Comparison of ENCODE assay signal across 15 mouse cellular contexts in genomic region chr4:150242745-150243144, GRCm38 (mm10). TPM values are rescaled to one million over a fixed set of nuclear protein-coding genes. Genes with fewer than 3 reads are reported as not detected.
DNase-seq lines count a peak whose midpoint lies in the region; ATAC-seq and TF ChIP-seq lines count a peak whose summit lies in the region.
"Had no signal": no experiment of that assay in that cellular context is flagged by ENCODE, and none has a peak within 500 bp of the region (broad histone marks: within the 10 kb centered on the region; RNA-seq: fewer than 3 reads in every experiment).

No protein-coding gene starts in this region.

- no peak for TF ChIP-seq EP300 in heart, adult 2 months (IDR thresholded peaks at IDR 0.05; ENCODE audit: insufficient read depth, low read depth, low read length)

- TF ChIP-seq POLR2A in heart, adult 2 months (IDR thresholded peaks at IDR 0.05; ENCODE audit: insufficient read depth, low read depth, low read length), result no peak

- H3K27ac ChIP-seq in heart, embryonic 15.5 days, result peak overlapping the region; percentile 10; the same call in 1 of the 2 replicates
- no peak overlapping the region for H3K27ac ChIP-seq in heart, adult 2 months
- no peak overlapping the region for H3K27ac ChIP-seq in neural tube, embryonic 12.5 days
- no peak overlapping the region for H3K27ac ChIP-seq in kidney, embryonic 14.5 days (ENCODE audit: low read depth, low read length)
- H3K27ac ChIP-seq: forebrain, embryonic 10.5 days; liver, embryonic 15.5 days had no signal

- peaks cover 1% of the 10 kb centered on the region; the same call in 1 of the 2 replicates for H3K79me2 ChIP-seq in heart, adult 2 months (replicated peaks; ENCODE audit: control insufficient read depth, insufficient read depth, low read length)

- DNase-seq in heart, adult 2 months, result no peak
- DNase-seq in neural tube, embryonic 10.5 days (ENCODE audit: extremely low spot score, low spot score), result no peak
- no peak for DNase-seq in adipocyte (ENCODE audit: low spot score)
- DNase-seq: adrenal gland, postnatal 10 days; cerebellum, postnatal 14 days; heart, postnatal 10 days; kidney, postnatal 10 days; right cerebral cortex, postnatal 14 days had no signal

- intact Hi-C loops in heart, adult 2 months (cut with DNase I), result no loop called here

- H3K27me3 ChIP-seq in heart, embryonic 15.5 days, result no peaks in the 10 kb centered on the region
- H3K27me3 ChIP-seq in heart, adult 2 months (ENCODE audit: control insufficient read depth, insufficient read depth, low read length), result no peaks in the 10 kb centered on the region
- H3K27me3 ChIP-seq in neural tube, embryonic 12.5 days (replicated peaks), result no peaks in the 10 kb centered on the region
- H3K27me3 ChIP-seq in kidney, embryonic 14.5 days (ENCODE audit: control insufficient read depth, insufficient read depth, low read length), result no peaks in the 10 kb centered on the region
- H3K27me3 ChIP-seq: liver, embryonic 15.5 days had no signal

- H3K9me3 ChIP-seq in heart, embryonic 15.5 days (replicated peaks), result no peaks in the 10 kb centered on the region
- H3K9me3 ChIP-seq in neural tube, embryonic 12.5 days, result no peaks in the 10 kb centered on the region
- H3K9me3 ChIP-seq in kidney, embryonic 14.5 days (ENCODE audit: control insufficient read depth, low read length), result no peaks in the 10 kb centered on the region
- H3K9me3 ChIP-seq: forebrain, embryonic 10.5 days; liver, embryonic 15.5 days had no signal

- H3K36me3 ChIP-seq in heart, embryonic 15.5 days, result peaks cover 74% of the 10 kb centered on the region
- H3K36me3 ChIP-seq in heart, adult 2 months (ENCODE audit: control insufficient read depth, insufficient read depth, low read length), result peaks cover 39% of the 10 kb centered on the region
- peaks cover 72% of the 10 kb centered on the region for H3K36me3 ChIP-seq in neural tube, embryonic 12.5 days
- peaks cover 79% of the 10 kb centered on the region for H3K36me3 ChIP-seq in kidney, embryonic 14.5 days (ENCODE audit: control insufficient read depth, insufficient read depth, low read length)

- H3K4me1 ChIP-seq in heart, embryonic 15.5 days (replicated peaks), result peaks cover 61% of the 10 kb centered on the region
- H3K4me1 ChIP-seq in heart, adult 2 months (ENCODE audit: control insufficient read depth, insufficient read depth, low read length), result peaks cover 17% of the 10 kb centered on the region
- peaks cover 41% of the 10 kb centered on the region for H3K4me1 ChIP-seq in neural tube, embryonic 12.5 days
- H3K4me1 ChIP-seq in kidney, embryonic 14.5 days (ENCODE audit: control insufficient read depth, insufficient read depth, low read length), result peaks cover 19% of the 10 kb centered on the region

- no peak for ATAC-seq in heart, embryonic 15.5 days (replicated peaks; ENCODE audit: insufficient number of reproducible peaks, insufficient read depth, low FRiP score, low read depth)
- no peak for ATAC-seq in neural tube, embryonic 12.5 days (ENCODE audit: low FRiP score, low read depth)
- peak; percentile 57 for ATAC-seq in megakaryocyte, adult 5-6 weeks (ENCODE audit: poor library complexity, severe bottlenecking)
- ATAC-seq in kidney, embryonic 14.5 days (ENCODE audit: low FRiP score, low TSS enrichment), result no peak

- H3K4me2 ChIP-seq in heart, embryonic 15.5 days, result no peak overlapping the region
- H3K4me2 ChIP-seq in neural tube, embryonic 12.5 days (replicated peaks), result no peak overlapping the region
- no peak overlapping the region for H3K4me2 ChIP-seq in kidney, embryonic 14.5 days (replicated peaks; ENCODE audit: low read depth, low read length)
- H3K4me2 ChIP-seq: liver, embryonic 15.5 days had no signal

- no peak overlapping the region for H3K4me3 ChIP-seq in heart, embryonic 15.5 days
- H3K4me3 ChIP-seq in heart, adult 2 months, result no peak overlapping the region
- H3K4me3 ChIP-seq in neural tube, embryonic 12.5 days, result no peak overlapping the region
- no peak overlapping the region for H3K4me3 ChIP-seq in kidney, embryonic 14.5 days (ENCODE audit: low read length)
- H3K4me3 ChIP-seq: liver, embryonic 15.5 days had no signal

- no peak for TF ChIP-seq CTCF in heart, adult 2 months (IDR thresholded peaks at IDR 0.05)

- H3K9ac ChIP-seq in heart, embryonic 15.5 days, result 0 out of 2 replicates have a peak overlapping the region, but pooled peaks have one; percentile 22
- H3K9ac ChIP-seq in heart, adult 2 months (ENCODE audit: low read depth, low read length), result no peak overlapping the region
- H3K9ac ChIP-seq in neural tube, embryonic 12.5 days, result 0 out of 2 replicates have a peak overlapping the region, but pooled peaks have one; percentile 13
- H3K9ac ChIP-seq in kidney, embryonic 14.5 days (ENCODE audit: low read depth, low read length), result no peak overlapping the region
- H3K9ac ChIP-seq: liver, embryonic 15.5 days had no signal

- 65% methylated on average over 5 of the region's 5 CpGs for WGBS in heart, embryonic 15.5 days
- 66% methylated on average over 5 of the region's 5 CpGs for WGBS in heart, adult 2 months
- 83% methylated on average over 5 of the region's 5 CpGs for WGBS in neural tube, embryonic 12.5 days
- 83% methylated on average over 5 of the region's 5 CpGs for WGBS in kidney, embryonic 14.5 days

RNA-seq across cellular contexts. Expression of gene Eno1, which starts 6.2 kb away (rescaled TPM):
- 1,686 and 1,690 TPM in 2 replicates for polyA plus RNA-seq in heart, embryonic 15.5 days (2015; fragmentation: Nextera tagmentation; extraction: Ambion mirVana)
- 100 to 1,000 TPM; 111 to 113 TPM for total RNA-seq in heart, adult 2 months (2021)
- 179 and 246 TPM in 2 replicates for polyA plus RNA-seq in heart, adult 2 months (2012; rRNA removed)
- polyA plus RNA-seq in neural tube, embryonic 12.5 days (2016; fragmentation: Nextera tagmentation; extraction: Ambion mirVana), result 1,428 and 1,431 TPM in 2 replicates
- total RNA-seq in megakaryocyte, adult 5-6 weeks (2015), result 382 and 422 TPM in 2 replicates
- total RNA-seq in megakaryocyte, adult 5-6 weeks (2017), result 352 and 362 TPM in 2 replicates
- 1,584 and 1,728 TPM in 2 replicates for polyA plus RNA-seq in kidney, embryonic 14.5 days (2014; fragmentation: Nextera tagmentation; extraction: Ambion mirVana)

RNA-seq across cellular contexts. Expression of gene Rere, which starts 38.7 kb away (rescaled TPM):
- polyA plus RNA-seq in heart, embryonic 15.5 days (2015; fragmentation: Nextera tagmentation; extraction: Ambion mirVana), result 17.6 and 26.1 TPM in 2 replicates
- 10 to 100 TPM; 39.0 to 46.4 TPM for total RNA-seq in heart, adult 2 months (2021)
- polyA plus RNA-seq in heart, adult 2 months (2012; rRNA removed), result 16.2 and 19.3 TPM in 2 replicates
- polyA plus RNA-seq in neural tube, embryonic 12.5 days (2016; fragmentation: Nextera tagmentation; extraction: Ambion mirVana), result 55.5 and 57.2 TPM in 2 replicates
- total RNA-seq in megakaryocyte, adult 5-6 weeks (2015), result 60.3 and 65.8 TPM in 2 replicates
- total RNA-seq in megakaryocyte, adult 5-6 weeks (2017), result 16.3 and 19.1 TPM in 2 replicates
- polyA plus RNA-seq in kidney, embryonic 14.5 days (2014; fragmentation: Nextera tagmentation; extraction: Ambion mirVana), result 31.2 and 49.9 TPM in 2 replicates

RNA-seq across cellular contexts. Expression of gene Car6, which starts 41.6 kb away (rescaled TPM):
- polyA plus RNA-seq in heart, embryonic 15.5 days (2015; fragmentation: Nextera tagmentation; extraction: Ambion mirVana), result not detected in 2 replicates
- total RNA-seq in heart, adult 2 months (2021), result not detected
- polyA plus RNA-seq in heart, adult 2 months (2012; rRNA removed), result not detected in 2 replicates
- polyA plus RNA-seq in neural tube, embryonic 12.5 days (2016; fragmentation: Nextera tagmentation; extraction: Ambion mirVana), result 0.38 TPM in 1 of 2 replicates, not detected in the other
- total RNA-seq in megakaryocyte, adult 5-6 weeks (2015), result 0.20 and 0.39 TPM in 2 replicates
- not detected in 2 replicates for total RNA-seq in megakaryocyte, adult 5-6 weeks (2017)
- polyA plus RNA-seq in kidney, embryonic 14.5 days (2014; fragmentation: Nextera tagmentation; extraction: Ambion mirVana), result not detected in 2 replicates
- total RNA-seq: heart, postnatal 10 days; layer of hippocampus, postnatal 14 days had no signal
- polyA plus RNA-seq: forebrain, embryonic 10.5 days; liver, embryonic 15.5 days had no signal

Comparison
In these comparisons a context has a peak if more than half of its experiments do, and no peak if none do; other contexts are left out.
1. H3K9ac ChIP-seq: peak in heart, embryonic 15.5 days (single experiment) and neural tube, embryonic 12.5 days (single experiment); none in heart, adult 2 months (single experiment) and kidney, embryonic 14.5 days (single experiment).